Mouse (Mus musculus) heart, embryonic 14.5 days (tissue): ENCODE results near the gene Tubb5. TPM values are rescaled to one million over a fixed set of nuclear protein-coding genes. Genes with fewer than 3 reads are reported as not detected.
A peak's percentile ranks its signal among the peaks of the same experiment; 100 is the strongest.

Source experiments
- ATAC-seq: fragments of 200-750 bp; cut with Nextera tagmentation; 2 replicates; pipeline ENCODE4 v1.8.0; 2017; ENCODE audit warnings: low read depth, moderate TSS enrichment; ENCODE audit not compliant: insufficient number of reproducible peaks, insufficient read depth, low FRiP score
- H3K27ac ChIP-seq, 2 experiments: fragments of 200-500 bp in 1 of 2; fragments of 300-500 bp in 1 of 2; sonication (generic) in 1 of 2; replicated peaks in 1 of 2; 2 replicates each; pipeline ENCODE4 v1.5.1; 2012 to 2014; ENCODE audit warnings: low read depth in 2 of 2, low read length in 2 of 2, control low read depth in 1 of 2, mild to moderate bottlenecking in 1 of 2, mixed read lengths in 1 of 2; ENCODE audit not compliant: control insufficient read depth in 1 of 2, insufficient read depth in 1 of 2
- H3K27me3 ChIP-seq: fragments of 300-500 bp; sonication (generic); 2 replicates; pipeline ENCODE4 v1.6.1; 2014; ENCODE audit warnings: mild to moderate bottlenecking, low read length, control low read depth; ENCODE audit not compliant: control insufficient read depth, insufficient read depth
- H3K36me3 ChIP-seq: fragments of 300-500 bp; sonication (generic); 2 replicates; pipeline ENCODE4 v1.6.1; 2014; ENCODE audit warnings: mild to moderate bottlenecking, control low read depth, low read length, mixed read lengths; ENCODE audit not compliant: control insufficient read depth, insufficient read depth
- H3K4me1 ChIP-seq, 2 experiments: fragments of 200-500 bp in 1 of 2; fragments of 300-500 bp in 1 of 2; sonication (generic) in 1 of 2; 2 replicates each; pipeline ENCODE4 v1.6.1; 2012 to 2014; ENCODE audit warnings: low read length in 2 of 2, control low read depth in 1 of 2, mixed read lengths in 1 of 2; ENCODE audit not compliant: control insufficient read depth in 2 of 2, insufficient read depth in 2 of 2
- H3K4me2 ChIP-seq: fragments of 300-500 bp; sonication (generic); 2 replicates; pipeline ENCODE4 v1.6.1; 2014; ENCODE audit warnings: mild to moderate bottlenecking, low read length
- H3K4me3 ChIP-seq, 2 experiments: fragments of 200-500 bp in 1 of 2; fragments of 300-500 bp in 1 of 2; sonication (generic) in 1 of 2; 2 replicates each; pipeline ENCODE4 v1.5.1; 2012 to 2014; ENCODE audit warnings: low read length in 2 of 2, mild to moderate bottlenecking in 2 of 2, control low read depth in 1 of 2, low read depth in 1 of 2, moderate library complexity in 1 of 2; ENCODE audit not compliant: control insufficient read depth in 1 of 2, insufficient read depth in 1 of 2
- H3K9ac ChIP-seq: fragments of 300-500 bp; sonication (generic); 2 replicates; pipeline ENCODE4 v1.6.1; 2014; ENCODE audit warnings: mild to moderate bottlenecking, low read length
- H3K9me3 ChIP-seq: fragments of 300-500 bp; sonication (generic); 2 replicates; pipeline ENCODE4 v1.6.1; 2016; ENCODE audit warnings: low read length, control low read depth; ENCODE audit not compliant: control insufficient read depth
- WGBS: fragments of 180-500 bp; shearing (Covaris S2); extraction: QIAGEN DNeasy Blood & Tissue Kit; methylation state at CpG from one replicate; pipeline ENCODE4 v1.1.7; 2014; 5-methylcytosine and 5-hydroxymethylcytosine counted together
- polyA plus RNA-seq: library from polyadenylated mRNA; unstranded; fragments of >200 nt; fragmentation: Nextera tagmentation; extraction: Ambion mirVana; gene quantifications from 2 replicates; pipeline ENCODE4 v1.2.1, GENCODE M21; 2014

Gene Tubb5
- polyA plus RNA-seq, 1 experiment from 2014 or later: 698 TPM

DNA sequence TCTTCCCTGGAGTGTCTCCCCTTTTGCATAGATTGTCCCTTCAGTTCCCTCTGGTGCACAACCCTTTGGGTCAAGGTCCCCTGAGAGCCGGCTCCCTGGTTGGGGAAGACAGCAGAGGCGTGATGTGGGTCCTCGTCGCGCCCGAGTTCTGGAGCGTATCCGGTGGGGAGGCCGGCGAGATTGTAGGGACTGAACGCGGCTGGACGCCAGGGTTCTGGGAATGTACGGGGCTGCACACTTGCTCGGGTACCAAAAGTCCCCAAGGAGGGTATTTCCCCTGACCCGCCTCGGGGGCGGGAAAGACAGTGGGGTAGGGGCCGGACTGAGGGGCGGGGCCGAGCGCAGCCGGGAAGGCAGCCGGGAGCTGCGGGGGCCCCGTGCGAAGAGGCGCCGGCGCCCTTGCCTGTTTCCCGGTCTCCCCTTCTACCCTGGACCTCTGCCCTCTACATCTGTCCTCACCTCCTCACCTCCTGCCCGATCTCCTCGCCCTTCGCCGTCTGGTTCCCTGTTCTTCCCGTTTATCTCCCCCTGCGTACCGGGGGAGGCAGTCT, 28.2 kb upstream of the Tubb5 start:
- Histone ChIP-seq H3K36me3 (peaks cover 11% of the 10 kb centered on the region; the same call in 1 of the 2 replicates), H3K4me3 (peak overlapping the region; percentile 52 to 78), H3K4me2 (peak overlapping the region; percentile 92), H3K4me1 (peaks cover 21 to 49% of the 10 kb centered on the region in 2 experiments), H3K27me3 (no peaks in the 10 kb centered on the region), H3K9me3 (peaks cover 2% of the 10 kb centered on the region; the same call in 1 of the 2 replicates), H3K9ac (peak overlapping the region; percentile 88), H3K27ac (peak overlapping the region; percentile 94 to 97)
- peak; percentile 61 for ATAC-seq
- under 1% methylated on average over 37 of the region's 38 CpGs for WGBS

DNA sequence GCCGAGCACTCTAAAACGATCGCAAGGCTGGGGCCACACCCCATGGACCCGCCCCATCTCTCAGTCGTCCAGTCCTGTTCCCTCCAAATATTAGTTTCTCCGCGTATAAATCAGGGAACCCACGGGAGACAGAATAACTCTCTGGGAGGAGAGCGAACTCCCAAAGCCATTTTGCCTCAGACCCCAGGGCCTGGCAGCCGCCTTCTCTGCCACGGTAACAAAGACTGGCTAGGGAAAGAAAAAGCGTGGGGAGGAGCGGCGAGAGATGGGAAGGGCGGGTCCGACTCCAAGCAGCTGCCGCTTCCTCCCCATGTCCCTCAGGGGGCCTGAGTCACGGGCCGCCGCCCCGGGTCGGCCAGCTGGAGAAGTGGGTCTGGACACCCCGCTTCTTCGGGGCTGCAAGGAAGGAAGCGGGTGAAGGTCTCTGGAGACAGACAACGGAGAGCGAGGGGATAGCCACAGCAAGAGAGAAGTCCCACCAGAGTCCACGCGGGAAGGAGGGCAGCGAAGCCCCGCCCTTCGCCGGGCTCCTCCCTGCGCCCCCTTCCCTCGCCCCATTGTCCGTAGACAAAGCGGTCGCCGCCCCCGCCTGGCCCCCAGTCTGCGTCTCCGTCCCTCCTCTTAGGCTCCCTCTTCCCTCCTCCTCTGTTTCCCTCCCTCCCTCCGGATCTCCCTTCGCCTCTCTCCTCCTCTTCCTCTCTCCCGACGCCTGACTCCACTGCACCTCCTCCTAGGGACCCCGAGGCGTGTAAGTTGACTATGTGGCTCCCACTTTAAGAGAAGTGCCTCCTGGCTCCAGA, 27.6 kb upstream of the Tubb5 start, which contains the start of gene Ppp1r18:
Ppp1r18 (plus strand) TSS at position 113 of the 800 bp plus-strand sequence.
- peaks cover 22 to 44% of the 10 kb centered on the region in 2 experiments for H3K4me1 ChIP-seq
- H3K4me3 ChIP-seq: peak within 1 kb of the TSS; percentile 52 to 78
- peak within 1 kb of the TSS; percentile 94 to 97 for H3K27ac ChIP-seq
- H3K9me3 ChIP-seq: no peaks in the 10 kb centered on the region
- peak within 1 kb of the TSS; percentile 92 for H3K4me2 ChIP-seq
- whole genome bisulfite sequencing: under 1% methylated on average over 36 of the region's 48 CpGs
- ATAC-seq: peak; percentile 68
- H3K9ac ChIP-seq: peak within 1 kb of the TSS; percentile 88
- H3K27me3 ChIP-seq: no peaks in the 10 kb centered on the region
- H3K36me3 ChIP-seq: peaks cover 7% of the 10 kb centered on the region; the same call in 1 of the 2 replicates

DNA sequence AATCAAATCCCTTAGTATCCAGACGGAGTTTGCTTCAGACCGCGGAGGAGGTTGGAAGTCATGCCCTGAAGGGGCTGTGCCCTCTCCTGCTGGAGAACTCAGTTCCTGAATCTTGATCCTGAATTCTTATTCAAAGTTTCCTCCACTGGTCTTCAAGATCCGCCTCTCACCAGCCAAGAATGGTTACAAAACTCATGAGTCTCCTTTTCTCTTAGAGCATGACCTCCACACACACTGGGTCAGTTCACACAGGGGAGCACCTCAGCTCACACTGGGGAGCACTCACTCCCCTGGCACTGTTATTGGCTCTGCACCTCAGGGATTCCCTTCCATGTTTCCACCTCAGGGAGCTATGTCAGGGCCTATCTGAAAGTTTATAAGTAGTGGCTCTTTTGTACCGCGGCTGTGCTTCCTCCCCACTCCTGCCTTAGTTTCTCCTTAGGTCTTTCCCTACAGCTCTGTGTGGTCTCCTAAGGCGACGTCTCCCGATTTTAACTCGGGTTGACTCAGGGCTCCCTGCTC, 26.8 kb upstream of the Tubb5 start:
- peak overlapping the region; percentile 92 for H3K4me2 ChIP-seq
- 24% methylated on average over 10 of the region's 10 CpGs for WGBS

DNA sequence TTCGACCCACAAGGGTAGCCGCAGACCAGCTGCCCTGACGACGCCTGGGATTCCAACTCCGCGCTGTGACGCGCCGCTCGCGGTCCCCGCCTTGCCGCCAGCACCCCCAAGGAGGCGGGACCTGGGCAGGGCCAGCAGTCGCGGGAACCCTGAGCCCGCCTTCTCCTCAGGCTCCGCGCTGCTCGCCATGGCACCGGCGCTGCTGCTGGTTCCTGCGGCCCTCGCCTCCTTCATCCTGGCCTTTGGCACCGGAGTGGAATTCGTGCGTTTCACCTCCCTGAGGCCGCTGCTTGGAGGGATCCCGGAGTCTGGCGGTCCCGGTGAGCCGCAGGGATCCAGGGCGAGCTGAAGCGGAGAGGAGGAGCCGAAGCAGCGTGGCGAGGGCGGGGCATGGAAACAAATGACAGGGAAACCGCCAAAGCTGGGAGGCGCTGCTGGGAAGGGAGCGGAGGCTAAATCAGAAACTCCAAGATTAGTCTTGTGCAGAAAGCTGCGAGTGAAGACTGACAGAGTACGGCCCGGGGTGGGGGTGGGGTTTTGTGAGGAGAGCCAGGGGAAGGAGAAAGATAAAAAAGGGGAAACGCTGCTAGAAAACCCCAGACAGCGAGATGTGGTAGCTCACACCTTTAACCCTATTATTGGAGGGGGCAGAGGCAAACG, 23.2 kb upstream of the Tubb5 start, which contains the start of gene Nrm:
Nrm (plus strand) TSS at position 121 of the 660 bp plus-strand sequence.
- Histone ChIP-seq H3K27ac (peak within 1 kb of the TSS; percentile 93 to 95), H3K27me3 (no peaks in the 10 kb centered on the region), H3K4me2 (peak within 1 kb of the TSS; percentile 82), H3K9me3 (no peaks in the 10 kb centered on the region), H3K9ac (peak within 1 kb of the TSS; percentile 84), H3K4me1 (peaks cover 8 to 17% of the 10 kb centered on the region in 2 experiments), H3K36me3 (peaks cover 30% of the 10 kb centered on the region), H3K4me3 (peak within 1 kb of the TSS; percentile 85 to 90)
- peak; percentile 87 for ATAC-seq
- WGBS: under 1% methylated on average over 47 of the region's 47 CpGs

More for the DNA sequence above, 26.8 kb upstream of the Tubb5 start:
- peak overlapping the region; percentile 52 to 78 for H3K4me3 ChIP-seq
- H3K27ac ChIP-seq: peak overlapping the region; percentile 94 to 97
- no peaks in the 10 kb centered on the region for H3K27me3 ChIP-seq
- peak overlapping the region; percentile 88 for H3K9ac ChIP-seq
- no peak for ATAC-seq
- H3K9me3 ChIP-seq: no peaks in the 10 kb centered on the region
- H3K4me1 ChIP-seq: peaks cover 17 to 38% of the 10 kb centered on the region in 2 experiments
- peaks cover 7% of the 10 kb centered on the region; the same call in 1 of the 2 replicates for H3K36me3 ChIP-seq

DNA sequence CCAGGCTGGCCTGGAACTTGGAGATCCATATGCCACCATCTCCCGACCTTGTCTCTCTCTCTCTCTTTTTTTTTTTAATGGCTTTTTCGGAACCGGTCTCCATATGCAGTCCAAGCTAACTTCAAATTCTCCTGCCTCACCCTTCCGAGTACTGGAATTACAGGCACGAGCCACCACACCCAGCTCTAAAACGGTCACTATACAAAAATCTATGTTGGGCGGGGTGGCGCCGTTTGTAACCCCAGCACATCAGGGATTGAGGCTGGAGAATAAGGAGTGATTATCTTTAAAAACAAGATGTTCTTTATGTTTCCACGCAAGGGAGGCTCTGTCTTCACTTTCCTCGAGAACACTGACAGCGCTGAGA, 22.7 kb upstream of the Tubb5 start:
- peak; percentile 7; the same call in 1 of the 2 replicates for ATAC-seq
- H3K27me3 ChIP-seq: no peaks in the 10 kb centered on the region
- H3K9me3 ChIP-seq: no peaks in the 10 kb centered on the region
- H3K4me2 ChIP-seq: peak overlapping the region; percentile 82
- H3K9ac ChIP-seq: peak overlapping the region; percentile 84
- peak overlapping the region; percentile 50 to 95 for H3K27ac ChIP-seq
- peak overlapping the region; percentile 85 to 90 for H3K4me3 ChIP-seq
- H3K36me3 ChIP-seq: peaks cover 35% of the 10 kb centered on the region
- 4% methylated on average over 12 of the region's 12 CpGs for WGBS
- peaks cover 8 to 17% of the 10 kb centered on the region in 2 experiments for H3K4me1 ChIP-seq

DNA sequence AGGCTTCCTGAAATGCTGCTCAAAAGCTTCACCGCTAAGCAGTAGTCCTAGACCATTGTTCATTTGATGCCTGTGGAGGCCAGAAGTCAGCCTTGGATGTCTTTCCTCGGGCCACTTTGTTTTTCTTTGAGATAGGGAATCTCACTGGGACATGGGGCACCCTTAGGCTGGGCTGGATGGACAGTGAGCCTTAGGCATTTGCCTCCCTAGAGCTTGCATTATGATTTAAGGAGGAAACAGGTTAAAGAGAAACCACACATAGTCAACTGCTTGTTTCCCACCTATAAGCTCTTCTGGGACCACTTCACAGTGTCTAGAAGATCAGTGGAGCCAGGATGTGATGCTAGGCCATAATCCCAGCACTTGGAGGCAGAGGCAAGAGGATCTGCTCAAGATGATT, 21.7 kb upstream of the Tubb5 start:
- no peak overlapping the region for H3K4me2 ChIP-seq
- peaks cover 5 to 13% of the 10 kb centered on the region in 2 experiments for H3K4me1 ChIP-seq
- no peaks in the 10 kb centered on the region for H3K9me3 ChIP-seq
- no peaks in the 10 kb centered on the region for H3K27me3 ChIP-seq
- no peak overlapping the region for H3K27ac ChIP-seq
- WGBS: 35% methylated on average over 2 of the region's 2 CpGs
- no peak overlapping the region for H3K4me3 ChIP-seq
- no peak for ATAC-seq
- peaks cover 41% of the 10 kb centered on the region for H3K36me3 ChIP-seq
- no peak overlapping the region for H3K9ac ChIP-seq

DNA sequence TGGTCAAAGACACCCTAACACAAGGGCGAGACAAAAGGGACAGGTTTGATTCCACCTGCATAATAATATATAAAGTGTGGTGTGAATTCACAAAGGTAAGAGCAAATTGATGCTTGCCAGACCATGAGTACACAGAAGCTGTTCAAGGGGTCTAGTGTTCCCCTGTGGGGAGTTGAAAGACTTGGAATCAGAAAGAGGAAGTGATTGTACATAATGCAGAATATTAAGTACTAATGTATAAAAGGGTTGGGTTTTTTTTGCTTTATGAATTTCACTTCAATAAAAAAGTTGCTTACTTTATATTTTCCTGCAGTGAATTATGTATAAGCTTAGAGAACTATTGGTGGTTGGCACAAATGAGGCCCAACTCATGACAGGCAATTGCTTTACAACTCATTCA, 21.3 kb upstream of the Tubb5 start:
- no peak overlapping the region for H3K4me3 ChIP-seq
- no peaks in the 10 kb centered on the region for H3K27me3 ChIP-seq
- peaks cover 45% of the 10 kb centered on the region for H3K36me3 ChIP-seq
- ATAC-seq: no peak
- H3K9ac ChIP-seq: no peak overlapping the region
- H3K27ac ChIP-seq: no peak overlapping the region
- 93% methylated on average over 1 of the region's 1 CpGs for WGBS
- peaks cover 2 to 9% of the 10 kb centered on the region in 2 experiments; a peak in 3 of 4 replicates for H3K4me1 ChIP-seq
- H3K9me3 ChIP-seq: no peaks in the 10 kb centered on the region
- H3K4me2 ChIP-seq: no peak overlapping the region
